Mouse (Mus musculus): ENCODE data around the gene Phactr2. TPM values are rescaled to one million over a fixed set of nuclear protein-coding genes. Genes with fewer than 3 reads are reported as not detected.

The Phactr2 gene
- polyA plus RNA-seq, 2 experiments, result 1.5 to 3.5 TPM

- no peak overlapping the region for H3K9ac ChIP-seq (replicated peaks)
- WGBS (ENCODE audit: insufficient replicate concordance), result 41% methylated on average over 4 of the region's 4 CpGs
- TF ChIP-seq CTCF (IDR thresholded peaks at IDR 0.05; ENCODE audit: low read depth) (no peak), EP300 (IDR thresholded peaks at IDR 0.05; ENCODE audit: low read depth) (no peak)
- H3K27me3 ChIP-seq (ENCODE audit: control insufficient read depth, insufficient read depth, low read length), result no peaks in the 10 kb centered on the region
- H3K4me1 ChIP-seq (replicated peaks; ENCODE audit: control insufficient read depth in 2 of 2, insufficient read depth in 2 of 2, low read length in 1 of 2), result no peaks in the 10 kb centered on the region
- H3K9me3 ChIP-seq (ENCODE audit: control insufficient read depth, low read length), result no peaks in the 10 kb centered on the region
- H3K36me3 ChIP-seq (replicated peaks; ENCODE audit: control insufficient read depth, insufficient read depth, low read depth), result peaks cover 27% of the 10 kb centered on the region
- ATAC-seq (ENCODE audit: insufficient read depth), result no peak
- no peak overlapping the region for H3K27ac ChIP-seq
- H3K4me2 ChIP-seq (ENCODE audit: low read depth), result no peak overlapping the region
- H3K4me3 ChIP-seq (ENCODE audit: insufficient read depth in 1 of 2, low read depth in 2 of 2, low read length in 2 of 2), result no peak overlapping the region
- no peak for DNase-seq (ENCODE audit: low read depth in 3 of 3, low spot score in 3 of 3)
These were observed 289.9 kb downstream of the Phactr2 start for GRCm38 (mm10) chr10:13184170-13184766.

- Histone ChIP-seq H3K9me3 (ENCODE audit: control insufficient read depth, low read length) (no peaks in the 10 kb centered on the region), H3K4me3 (ENCODE audit: insufficient read depth in 1 of 2, low read depth in 2 of 2, low read length in 2 of 2) (no peak overlapping the region), H3K9ac (replicated peaks) (no peak overlapping the region), H3K4me2 (ENCODE audit: low read depth) (no peak overlapping the region), H3K4me1 (replicated peaks; ENCODE audit: control insufficient read depth in 2 of 2, insufficient read depth in 2 of 2, low read length in 1 of 2) (no peaks in the 10 kb centered on the region), H3K27me3 (ENCODE audit: control insufficient read depth, insufficient read depth, low read length) (no peaks in the 10 kb centered on the region), H3K27ac (no peak overlapping the region), H3K36me3 (replicated peaks; ENCODE audit: control insufficient read depth, insufficient read depth, low read depth) (peaks cover 37% of the 10 kb centered on the region)
- TF ChIP-seq CTCF (IDR thresholded peaks at IDR 0.05; ENCODE audit: low read depth) (no peak), EP300 (IDR thresholded peaks at IDR 0.05; ENCODE audit: low read depth) (no peak)
- WGBS (ENCODE audit: insufficient replicate concordance), result 73% methylated on average over 7 of the region's 7 CpGs
- DNase-seq (ENCODE audit: low read depth in 3 of 3, low spot score in 3 of 3) (no peak), ATAC-seq (ENCODE audit: insufficient read depth) (no peak)
These were observed 294.0 kb downstream of the Phactr2 start for GRCm38 (mm10) chr10:13180211-13180610.

GRCm38 (mm10) chr10:13177973-13178624, 296.1 kb downstream of the Phactr2 start, which contains the start of gene Zc2hc1b:
TSS of gene Zc2hc1b (minus strand) at chr10:13178023.
- ATAC-seq (ENCODE audit: insufficient read depth), result no peak
- DNase-seq (ENCODE audit: low read depth in 3 of 3, low spot score in 3 of 3), result no peak
- no peak within 1 kb of the TSS for H3K4me2 ChIP-seq (ENCODE audit: low read depth)
- H3K9me3 ChIP-seq (ENCODE audit: control insufficient read depth, low read length), result no peaks in the 10 kb centered on the region
- H3K4me1 ChIP-seq (replicated peaks; ENCODE audit: control insufficient read depth in 2 of 2, insufficient read depth in 2 of 2, low read length in 1 of 2), result no peaks in the 10 kb centered on the region
- no peak within 1 kb of the TSS for H3K27ac ChIP-seq
- H3K9ac ChIP-seq (replicated peaks), result no peak within 1 kb of the TSS
- H3K36me3 ChIP-seq (replicated peaks; ENCODE audit: control insufficient read depth, insufficient read depth, low read depth), result peaks cover 37% of the 10 kb centered on the region
- H3K27me3 ChIP-seq (ENCODE audit: control insufficient read depth, insufficient read depth, low read length), result no peaks in the 10 kb centered on the region
- no peak within 1 kb of the TSS for H3K4me3 ChIP-seq (ENCODE audit: insufficient read depth in 1 of 2, low read depth in 2 of 2, low read length in 2 of 2)
- TF ChIP-seq CTCF (IDR thresholded peaks at IDR 0.05; ENCODE audit: low read depth) (no peak), EP300 (IDR thresholded peaks at IDR 0.05; ENCODE audit: low read depth) (no peak)
- 69% methylated on average over 7 of the region's 7 CpGs for WGBS (ENCODE audit: insufficient replicate concordance)

GRCm38 (mm10) chr10:13175866-13176265, 298.3 kb downstream of the Phactr2 start:
- no peak for DNase-seq (ENCODE audit: low read depth in 3 of 3, low spot score in 3 of 3)

GRCm38 (mm10) chr10:13172798-13173221, 301.4 kb downstream of the Phactr2 start:
- no peak overlapping the region for H3K4me2 ChIP-seq (ENCODE audit: low read depth)
- H3K36me3 ChIP-seq (replicated peaks; ENCODE audit: control insufficient read depth, insufficient read depth, low read depth), result peaks cover under 1% of the 10 kb centered on the region; the same call in 1 of the 2 replicates
- 36% methylated on average over 10 of the region's 10 CpGs for WGBS (ENCODE audit: insufficient replicate concordance)
- H3K4me3 ChIP-seq (ENCODE audit: insufficient read depth in 1 of 2, low read depth in 2 of 2, low read length in 2 of 2), result no peak overlapping the region
- no peak for DNase-seq (ENCODE audit: low read depth in 3 of 3, low spot score in 3 of 3)
- H3K27ac ChIP-seq, result no peak overlapping the region
- no peak for ATAC-seq (ENCODE audit: insufficient read depth)
- no peaks in the 10 kb centered on the region for H3K27me3 ChIP-seq (ENCODE audit: control insufficient read depth, insufficient read depth, low read length)
- H3K9ac ChIP-seq (replicated peaks), result no peak overlapping the region
- 0 out of 4 replicates have a peak, but pooled peaks cover 0 to 6% of the 10 kb centered on the region in 2 experiments for H3K4me1 ChIP-seq (replicated peaks; ENCODE audit: control insufficient read depth in 2 of 2, insufficient read depth in 2 of 2, low read length in 1 of 2)
- H3K9me3 ChIP-seq (ENCODE audit: control insufficient read depth, low read length), result no peaks in the 10 kb centered on the region
- TF ChIP-seq CTCF (IDR thresholded peaks at IDR 0.05; ENCODE audit: low read depth), result no peak
- no peak for TF ChIP-seq EP300 (IDR thresholded peaks at IDR 0.05; ENCODE audit: low read depth)

More at GRCm38 (mm10) chr10:13175866-13176265, 298.3 kb downstream of the Phactr2 start:
- Histone ChIP-seq H3K9me3 (ENCODE audit: control insufficient read depth, low read length) (no peaks in the 10 kb centered on the region), H3K27me3 (ENCODE audit: control insufficient read depth, insufficient read depth, low read length) (no peaks in the 10 kb centered on the region), H3K27ac (no peak overlapping the region), H3K4me1 (replicated peaks; ENCODE audit: control insufficient read depth in 2 of 2, insufficient read depth in 2 of 2, low read length in 1 of 2) (no peaks in the 10 kb centered on the region), H3K4me2 (ENCODE audit: low read depth) (no peak overlapping the region), H3K9ac (replicated peaks) (no peak overlapping the region), H3K4me3 (ENCODE audit: insufficient read depth in 1 of 2, low read depth in 2 of 2, low read length in 2 of 2) (no peak overlapping the region), H3K36me3 (replicated peaks; ENCODE audit: control insufficient read depth, insufficient read depth, low read depth) (peaks cover 25% of the 10 kb centered on the region)
- TF ChIP-seq EP300 (IDR thresholded peaks at IDR 0.05; ENCODE audit: low read depth) (no peak), CTCF (IDR thresholded peaks at IDR 0.05; ENCODE audit: low read depth) (no peak)
- WGBS (ENCODE audit: insufficient replicate concordance), result 73% methylated on average over 7 of the region's 7 CpGs
- ATAC-seq (ENCODE audit: insufficient read depth), result no peak

Measured in liver, embryonic 14.5 days (tissue).